ENCODE assay signal across 8 mouse cellular contexts in the genomic region with DNA sequence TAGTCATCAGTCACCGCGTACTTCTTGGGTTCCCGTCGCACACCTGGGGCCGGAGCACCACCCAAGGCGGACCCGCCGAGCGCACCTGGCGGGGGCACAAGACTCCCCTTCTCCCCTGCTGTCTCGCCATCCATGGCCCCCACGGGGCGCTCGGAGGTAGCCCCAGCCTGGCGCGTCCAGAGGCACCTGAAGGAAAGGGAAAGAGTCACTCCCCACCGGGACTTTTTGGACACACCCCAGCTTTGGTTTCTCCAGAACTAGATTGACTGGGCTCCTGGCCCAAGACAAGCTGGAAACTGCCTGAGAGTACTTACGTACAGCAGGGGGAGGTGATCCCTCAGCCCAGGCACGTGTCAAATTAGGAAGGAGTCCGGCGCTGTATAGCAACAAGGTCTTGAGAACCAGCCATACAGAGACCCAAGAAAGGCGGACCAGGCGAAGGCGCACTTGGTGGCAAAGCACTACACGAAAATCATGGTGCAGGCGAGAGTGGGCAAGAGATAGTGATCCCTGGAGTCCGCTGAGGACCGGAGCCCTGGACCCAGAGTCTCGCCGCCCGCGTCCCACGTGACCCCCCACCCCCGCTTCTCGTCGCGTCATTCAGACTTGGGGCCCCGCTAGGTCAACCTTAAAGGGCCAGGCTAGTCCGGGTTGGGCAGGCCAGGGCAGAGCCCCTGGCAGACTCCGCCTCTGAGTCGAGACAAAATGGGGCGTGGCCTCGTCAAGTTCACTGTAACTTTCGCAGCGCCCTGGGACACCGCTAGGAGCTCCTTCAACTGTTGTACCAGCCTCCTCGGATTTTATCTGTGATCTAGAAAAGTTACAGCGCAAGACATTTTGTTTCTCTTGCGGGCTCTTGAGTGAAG. TPM values are rescaled to one million over a fixed set of nuclear protein-coding genes. Genes with fewer than 3 reads are reported as not detected.
A peak's percentile ranks its signal among the peaks of the same experiment; 100 is the strongest.
DNase-seq lines count a peak whose midpoint lies in the region; ATAC-seq and TF ChIP-seq lines count a peak whose summit lies in the region.

Gene Mapkapk3 (minus strand): TSS at position 667 of the 866 bp plus-strand sequence.

- H3K36me3 ChIP-seq in limb, embryonic 11.5 days (ENCODE audit: control insufficient read depth, insufficient read depth, low read length) = no peaks in the 10 kb centered on the region
- H3K36me3 ChIP-seq in midbrain, embryonic 12.5 days = no peaks in the 10 kb centered on the region
- H3K36me3 ChIP-seq in spleen, adult 2 months (ENCODE audit: control insufficient read depth, insufficient read depth, low read length) = peaks cover 2% of the 10 kb centered on the region; the same call in 1 of the 2 replicates

- peaks cover 4% of the 10 kb centered on the region; the same call in 1 of the 2 replicates for H3K4me1 ChIP-seq in limb, embryonic 11.5 days (ENCODE audit: control insufficient read depth, insufficient read depth, low read length)
- H3K4me1 ChIP-seq in midbrain, embryonic 12.5 days = peaks cover 11% of the 10 kb centered on the region
- peaks cover 2% of the 10 kb centered on the region; the same call in 1 of the 2 replicates for H3K4me1 ChIP-seq in spleen, adult 2 months (ENCODE audit: control insufficient read depth, insufficient read depth, insufficient read length)

- intact Hi-C loops in gastrocnemius, postnatal 14 days (cut with DNase I; ENCODE audit: low total_unique reads) = loop anchor here (2.0 to 5.0 kb wide), 4 partner anchors 68 to 391 kb away; no protein-coding TSS in a partner anchor

- peak; percentile 39; the same call in 1 of the 2 replicates for TF ChIP-seq CTCF in spleen, adult 2 months (IDR thresholded peaks at IDR 0.05; ENCODE audit: extremely low read depth, insufficient read depth, insufficient read length, insufficient replicate concordance)

- H3K9me3 ChIP-seq in limb, embryonic 11.5 days (ENCODE audit: control insufficient read depth, low read length) = no peaks in the 10 kb centered on the region
- no peaks in the 10 kb centered on the region for H3K9me3 ChIP-seq in midbrain, embryonic 12.5 days

- peak; percentile 29 for ATAC-seq in frontal cortex, adult (ENCODE audit: low TSS enrichment)
- ATAC-seq in limb, embryonic 11.5 days (ENCODE audit: insufficient number of reproducible peaks, low FRiP score, low TSS enrichment, low read depth) = peak; percentile 75
- ATAC-seq in midbrain, embryonic 12.5 days (ENCODE audit: low FRiP score, low read depth) = peak; percentile 64; the same call in 1 of the 2 replicates

- peak within 1 kb of the TSS; percentile 33 for H3K4me3 ChIP-seq in limb, embryonic 11.5 days (ENCODE audit: low read depth, low read length)
- H3K4me3 ChIP-seq in midbrain, embryonic 12.5 days = peak within 1 kb of the TSS; percentile 42
- peak within 1 kb of the TSS; percentile 69 for H3K4me3 ChIP-seq in spleen, adult 2 months (ENCODE audit: extremely low read depth, insufficient read depth, insufficient read length)

- peak within 1 kb of the TSS; percentile 71 for H3K4me2 ChIP-seq in limb, embryonic 11.5 days (ENCODE audit: low read depth, severe bottlenecking)
- peak within 1 kb of the TSS; percentile 62 for H3K4me2 ChIP-seq in midbrain, embryonic 12.5 days (replicated peaks)

- TF ChIP-seq POLR2A in spleen, adult 2 months (IDR thresholded peaks at IDR 0.05; ENCODE audit: low read depth, low read length) = no peak; the same call in 1 of the 2 replicates

- no peaks in the 10 kb centered on the region for H3K27me3 ChIP-seq in limb, embryonic 11.5 days (ENCODE audit: control insufficient read depth, insufficient read depth, low read length)
- peaks cover 33% of the 10 kb centered on the region for H3K27me3 ChIP-seq in midbrain, embryonic 12.5 days
- no peaks in the 10 kb centered on the region for H3K27me3 ChIP-seq in spleen, adult 2 months (ENCODE audit: control insufficient read depth, insufficient read depth, low read length)

- DNase-seq in frontal cortex, postnatal 25 days (ENCODE audit: low spot score in 2 of 2) = no peak
- DNase-seq in embryo, embryonic 10 days (ENCODE audit: low spot score) = peak; percentile 94
- peak; percentile 90 for DNase-seq in gastrocnemius, postnatal 14 days
- peak; percentile 99 for DNase-seq in induced T-regulatory cell, adult 2 months (ENCODE audit: low read depth)
- peak; percentile 86 for DNase-seq in limb, embryonic 11.5 days (ENCODE audit: low spot score)
- DNase-seq in spleen, adult 2 months (ENCODE audit: low read depth in 1 of 2, low spot score in 2 of 2) = peak; percentile 89

- WGBS in limb, embryonic 11.5 days = 2% methylated on average over 49 of the region's 49 CpGs
- 2% methylated on average over 49 of the region's 49 CpGs for WGBS in midbrain, embryonic 12.5 days
- WGBS in spleen, adult 2 months = 1% methylated on average over 48 of the region's 49 CpGs

- H3K9ac ChIP-seq in limb, embryonic 11.5 days (ENCODE audit: low read length) = peak within 1 kb of the TSS; percentile 28; the same call in 1 of the 2 replicates
- peak within 1 kb of the TSS; percentile 31 for H3K9ac ChIP-seq in midbrain, embryonic 12.5 days (replicated peaks)

- H3K27ac ChIP-seq in limb, embryonic 11.5 days (replicated peaks; ENCODE audit: low read depth, low read length) = no peak within 1 kb of the TSS
- no peak within 1 kb of the TSS for H3K27ac ChIP-seq in midbrain, embryonic 12.5 days (replicated peaks)
- H3K27ac ChIP-seq in spleen, adult 2 months (ENCODE audit: insufficient read depth, low read length) = peak within 1 kb of the TSS; percentile 74

RNA-seq across cellular contexts. Expression of gene Mapkapk3, which starts in this region (rescaled TPM):
- total RNA-seq in gastrocnemius, postnatal 14 days (2021) = 10 to 100 TPM; 14.6 to 15.9 TPM
- 4.9 and 5.9 TPM in 2 replicates for polyA plus RNA-seq in limb, embryonic 11.5 days (2014; fragmentation: Nextera tagmentation; extraction: Ambion mirVana)
- 2.6 and 3.4 TPM in 2 replicates for polyA plus RNA-seq in midbrain, embryonic 12.5 days (2016; fragmentation: Nextera tagmentation; extraction: Ambion mirVana)
- polyA plus RNA-seq in spleen, adult 2 months (2012; rRNA removed) = 28.0 and 29.7 TPM in 2 replicates

Comparison
In these comparisons a context has a peak if more than half of its experiments do, and no peak if none do; other contexts are left out.
1. DNase-seq: peak in embryo, embryonic 10 days (single experiment), gastrocnemius, postnatal 14 days (single experiment), induced T-regulatory cell, adult 2 months (single experiment), limb, embryonic 11.5 days (single experiment) and spleen, adult 2 months (2 of 2); none in frontal cortex, postnatal 25 days (0 of 2).
2. Peak in every context shown above with its lines, with median percentiles within 50 percentile points of each other: ATAC-seq and H3K4me3 ChIP-seq.